Mouse (Mus musculus): Measurements from ENCODE around the gene Trim8. TPM values are rescaled to one million over a fixed set of nuclear protein-coding genes. Genes with fewer than 3 reads are reported as not detected.

Trim8 gene
- polyA plus RNA-seq, 1 experiment from 2014 or later, result 38.5 TPM

DNA sequence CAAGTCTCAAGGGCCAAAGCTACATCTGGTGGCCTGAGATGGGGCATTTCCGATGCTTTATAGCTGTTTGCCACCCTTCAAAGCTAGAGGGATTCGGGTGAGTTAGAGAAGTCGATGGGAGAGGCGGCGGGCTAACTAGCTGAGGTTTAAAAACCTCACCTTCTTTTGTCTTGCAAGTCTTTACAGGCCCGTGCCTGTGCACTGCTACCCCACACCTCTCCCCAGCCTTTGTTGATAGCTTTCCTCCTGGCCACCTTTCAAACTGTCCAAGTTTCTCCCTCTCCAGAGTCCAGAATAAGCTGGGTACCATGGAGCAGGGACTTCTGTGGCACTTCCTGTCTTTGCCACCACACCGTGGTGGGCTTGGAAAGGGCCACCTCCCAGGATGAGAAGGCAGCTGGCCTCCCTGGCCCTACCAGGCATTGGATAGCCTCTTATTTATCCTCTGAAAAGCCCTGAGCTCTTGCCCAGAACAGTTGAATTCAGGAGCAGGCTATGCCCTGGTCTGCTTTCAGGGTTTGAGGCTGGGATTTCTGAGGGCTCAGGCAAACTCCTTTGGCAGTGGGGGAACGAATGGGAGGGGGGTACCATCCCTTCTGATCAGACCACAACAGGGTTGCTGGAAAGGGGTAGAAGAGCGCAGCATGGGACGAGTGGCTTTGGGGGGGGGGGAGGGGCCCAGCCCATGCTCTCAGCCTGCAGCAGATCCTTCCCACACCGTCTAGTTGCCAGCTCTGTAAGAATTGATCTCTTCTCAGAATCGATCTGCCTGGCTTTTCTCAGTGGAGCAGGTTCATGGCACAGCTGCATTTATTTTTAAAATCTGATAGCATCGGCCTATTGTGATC lies 28.3 kb downstream of the Trim8 start:
- peak overlapping the region; percentile 56 for H3K4me2 ChIP-seq (replicated peaks)
- no peaks in the 10 kb centered on the region for H3K9me3 ChIP-seq
- H3K4me1 ChIP-seq, result peaks cover 94% of the 10 kb centered on the region
- no peak overlapping the region for H3K4me3 ChIP-seq
- WGBS, result 4% methylated on average over 13 of the region's 13 CpGs
- peak overlapping the region; percentile 45; the same call in 1 of the 2 replicates for H3K9ac ChIP-seq (replicated peaks)
- H3K27me3 ChIP-seq, result no peaks in the 10 kb centered on the region
- no peaks in the 10 kb centered on the region for H3K36me3 ChIP-seq
- H3K27ac ChIP-seq (replicated peaks), result peak overlapping the region; percentile 91
- no peak for ATAC-seq (ENCODE audit: low FRiP score, low read depth)

GRCm38 (mm10) chr19:46530449-46530990 lies 29.0 kb downstream of the Trim8 start:
- H3K9me3 ChIP-seq, result no peaks in the 10 kb centered on the region
- WGBS, result 3% methylated on average over 8 of the region's 8 CpGs
- no peaks in the 10 kb centered on the region for H3K27me3 ChIP-seq
- no peak for ATAC-seq (ENCODE audit: low FRiP score, low read depth)
- peaks cover 87% of the 10 kb centered on the region for H3K4me1 ChIP-seq
- peak overlapping the region; percentile 45; the same call in 1 of the 2 replicates for H3K9ac ChIP-seq (replicated peaks)
- peak overlapping the region; percentile 56 for H3K4me2 ChIP-seq (replicated peaks)
- no peak overlapping the region for H3K4me3 ChIP-seq
- peak overlapping the region; percentile 91 for H3K27ac ChIP-seq (replicated peaks)
- no peaks in the 10 kb centered on the region for H3K36me3 ChIP-seq

- peak overlapping the region; percentile 56 for H3K4me2 ChIP-seq (replicated peaks)
- peaks cover 79% of the 10 kb centered on the region for H3K4me1 ChIP-seq
- H3K4me3 ChIP-seq, result no peak overlapping the region
- WGBS, result 4% methylated on average over 16 of the region's 16 CpGs
- no peaks in the 10 kb centered on the region for H3K9me3 ChIP-seq
- no peaks in the 10 kb centered on the region for H3K27me3 ChIP-seq
- no peak for ATAC-seq (ENCODE audit: low FRiP score, low read depth)
- H3K27ac ChIP-seq (replicated peaks), result peak overlapping the region; percentile 91
- no peaks in the 10 kb centered on the region for H3K36me3 ChIP-seq
- peak overlapping the region; percentile 7 for H3K9ac ChIP-seq (replicated peaks)
Observed at GRCm38 (mm10) chr19:46531071-46532030, 29.8 kb downstream of the Trim8 start.

GRCm38 (mm10) chr19:46532031-46532688 lies 30.7 kb downstream of the Trim8 start:
- Histone ChIP-seq H3K4me2 (replicated peaks) (peak overlapping the region; percentile 12; the same call in 1 of the 2 replicates), H3K27me3 (no peaks in the 10 kb centered on the region), H3K4me3 (no peak overlapping the region), H3K9ac (replicated peaks) (no peak overlapping the region; the same call in 1 of the 2 replicates), H3K9me3 (no peaks in the 10 kb centered on the region), H3K36me3 (no peaks in the 10 kb centered on the region), H3K27ac (replicated peaks) (peak overlapping the region; percentile 60), H3K4me1 (peaks cover 72% of the 10 kb centered on the region)
- no peak for ATAC-seq (ENCODE audit: low FRiP score, low read depth)
- 7% methylated on average over 10 of the region's 10 CpGs for WGBS

DNA sequence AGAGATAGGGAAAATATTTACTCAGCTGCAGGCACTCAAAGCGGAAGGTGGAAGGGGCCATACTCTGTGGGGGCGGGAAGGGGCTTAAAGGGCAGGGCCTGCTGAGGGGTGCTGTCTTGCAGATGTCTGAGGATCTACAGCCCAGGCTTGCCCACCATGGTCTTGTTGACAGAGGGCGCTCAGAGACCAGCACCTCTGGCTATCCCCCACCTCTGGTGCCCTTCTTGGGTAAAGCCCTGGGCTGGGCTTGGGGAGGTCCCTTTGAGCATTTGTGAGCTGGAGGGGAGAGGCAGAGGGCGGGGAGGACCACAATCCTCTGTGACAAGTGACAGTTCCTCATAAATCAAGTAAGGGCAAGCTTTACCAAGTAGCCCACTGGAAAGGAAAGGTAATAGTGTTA lies 31.6 kb downstream of the Trim8 start:
- peaks cover 63% of the 10 kb centered on the region for H3K4me1 ChIP-seq
- H3K36me3 ChIP-seq, result no peaks in the 10 kb centered on the region
- H3K9ac ChIP-seq (replicated peaks), result no peak overlapping the region
- no peak for ATAC-seq (ENCODE audit: low FRiP score, low read depth)
- H3K4me2 ChIP-seq (replicated peaks), result no peak overlapping the region
- no peak overlapping the region for H3K4me3 ChIP-seq
- 48% methylated on average over 4 of the region's 4 CpGs for WGBS
- H3K27me3 ChIP-seq, result no peaks in the 10 kb centered on the region
- H3K27ac ChIP-seq (replicated peaks), result peak overlapping the region; percentile 60
- H3K9me3 ChIP-seq, result no peaks in the 10 kb centered on the region

- Histone ChIP-seq H3K9ac (replicated peaks) (0 out of 2 replicates have a peak overlapping the region, but pooled peaks have one; percentile 28), H3K27ac (replicated peaks) (peak overlapping the region; percentile 60), H3K9me3 (no peaks in the 10 kb centered on the region), H3K36me3 (no peaks in the 10 kb centered on the region), H3K4me3 (no peak overlapping the region), H3K4me1 (peaks cover 58% of the 10 kb centered on the region), H3K27me3 (no peaks in the 10 kb centered on the region), H3K4me2 (replicated peaks) (no peak overlapping the region)
- no peak for ATAC-seq (ENCODE audit: low FRiP score, low read depth)
- WGBS, result 39% methylated on average over 5 of the region's 5 CpGs
Observed at GRCm38 (mm10) chr19:46533525-46533924, 32.0 kb downstream of the Trim8 start.

- 39% methylated on average over 6 of the region's 6 CpGs for WGBS
- peaks cover 47% of the 10 kb centered on the region for H3K4me1 ChIP-seq
- no peak overlapping the region for H3K4me2 ChIP-seq (replicated peaks)
- H3K9ac ChIP-seq (replicated peaks), result no peak overlapping the region
- H3K27me3 ChIP-seq, result no peaks in the 10 kb centered on the region
- H3K27ac ChIP-seq (replicated peaks), result peak overlapping the region; percentile 42; the same call in 1 of the 2 replicates
- H3K36me3 ChIP-seq, result 0 out of 2 replicates have a peak, but pooled peaks cover 4% of the 10 kb centered on the region
- no peak overlapping the region for H3K4me3 ChIP-seq
- no peak for ATAC-seq (ENCODE audit: low FRiP score, low read depth)
- no peaks in the 10 kb centered on the region for H3K9me3 ChIP-seq
Observed at GRCm38 (mm10) chr19:46534542-46535098, 33.1 kb downstream of the Trim8 start.

GRCm38 (mm10) chr19:46537357-46537756 lies 35.9 kb downstream of the Trim8 start:
- Histone ChIP-seq H3K27ac (replicated peaks) (no peak overlapping the region), H3K9me3 (no peaks in the 10 kb centered on the region), H3K4me2 (replicated peaks) (no peak overlapping the region), H3K4me3 (no peak overlapping the region), H3K27me3 (no peaks in the 10 kb centered on the region), H3K36me3 (peaks cover 31% of the 10 kb centered on the region), H3K9ac (replicated peaks) (no peak overlapping the region), H3K4me1 (peaks cover 21% of the 10 kb centered on the region)
- WGBS, result 89% methylated on average over 9 of the region's 9 CpGs
- ATAC-seq (ENCODE audit: low FRiP score, low read depth), result no peak

DNA sequence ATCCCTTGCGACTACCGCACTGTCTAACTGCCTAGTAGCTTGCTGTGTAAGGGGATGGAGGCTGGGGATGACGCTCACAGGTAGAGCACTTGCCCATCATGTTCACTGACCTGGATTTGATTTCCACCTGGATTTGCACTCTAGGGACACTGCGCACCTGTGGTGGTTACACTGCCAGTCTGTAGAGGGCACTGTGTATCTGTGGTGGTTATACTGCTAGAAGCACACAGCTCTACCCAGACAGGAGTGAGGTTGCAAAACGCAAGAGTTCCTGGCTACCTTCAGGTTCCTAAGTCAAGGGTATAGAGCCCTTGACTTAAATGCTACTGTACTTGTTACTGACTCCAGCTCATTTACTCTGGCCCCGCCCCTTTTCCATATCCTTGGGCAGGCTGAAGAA lies 36.7 kb downstream of the Trim8 start:
- Histone ChIP-seq H3K27me3 (no peaks in the 10 kb centered on the region), H3K4me2 (replicated peaks) (no peak overlapping the region), H3K4me3 (no peak overlapping the region), H3K9me3 (no peaks in the 10 kb centered on the region), H3K9ac (replicated peaks) (no peak overlapping the region), H3K4me1 (peaks cover 12% of the 10 kb centered on the region), H3K36me3 (peaks cover 40% of the 10 kb centered on the region), H3K27ac (replicated peaks) (no peak overlapping the region)
- WGBS, result 83% methylated on average over 6 of the region's 6 CpGs
- no peak for ATAC-seq (ENCODE audit: low FRiP score, low read depth)

DNA sequence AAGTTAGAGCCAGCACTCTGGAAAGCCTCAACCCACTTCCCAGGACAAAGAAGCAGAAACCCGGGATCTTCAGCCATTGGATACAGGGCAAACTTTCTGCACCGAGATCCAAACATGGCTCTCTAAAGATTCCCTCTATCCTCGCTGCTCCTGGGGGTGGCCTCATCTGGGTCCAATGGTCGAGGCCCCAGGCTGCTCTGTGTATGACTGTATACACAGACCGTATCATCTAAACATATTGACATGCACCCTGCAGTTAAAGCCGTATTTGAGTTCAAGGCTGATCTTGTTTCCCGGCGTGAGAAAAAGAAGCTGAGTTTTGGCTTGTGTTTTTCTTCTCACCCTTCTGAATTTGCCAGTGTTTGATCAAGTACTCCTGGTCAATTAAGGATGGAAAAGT lies 41.2 kb downstream of the Trim8 start:
- H3K4me1 ChIP-seq, result no peaks in the 10 kb centered on the region
- no peak overlapping the region for H3K9ac ChIP-seq (replicated peaks)
- H3K27ac ChIP-seq (replicated peaks), result no peak overlapping the region
- H3K4me2 ChIP-seq (replicated peaks), result no peak overlapping the region
- H3K27me3 ChIP-seq, result no peaks in the 10 kb centered on the region
- WGBS, result 82% methylated on average over 8 of the region's 8 CpGs
- ATAC-seq (ENCODE audit: low FRiP score, low read depth), result no peak
- H3K36me3 ChIP-seq, result peaks cover 52% of the 10 kb centered on the region
- no peaks in the 10 kb centered on the region for H3K9me3 ChIP-seq
- H3K4me3 ChIP-seq, result no peak overlapping the region

DNA sequence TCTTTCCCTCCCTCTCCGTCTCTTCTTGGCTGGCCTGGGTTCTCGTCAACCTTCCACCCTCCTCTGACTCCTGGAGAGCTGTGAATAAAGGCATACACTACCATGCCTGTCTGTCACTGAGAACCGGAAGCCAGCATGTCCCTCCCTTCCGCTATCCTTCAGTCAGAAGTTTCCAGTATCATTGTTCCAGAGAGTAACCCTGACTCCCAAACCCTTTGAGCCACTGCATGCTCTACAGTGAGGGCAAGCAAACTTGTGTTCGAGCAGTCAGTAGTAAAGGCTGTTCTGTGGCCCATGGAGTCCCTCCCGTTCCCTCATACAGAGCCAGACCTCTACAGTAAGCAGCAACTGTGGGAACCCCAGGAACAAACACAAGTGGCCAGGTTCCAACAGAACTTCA lies 46.1 kb downstream of the Trim8 start:
- ATAC-seq (ENCODE audit: low FRiP score, low read depth), result no peak
- Histone ChIP-seq H3K4me3 (no peak overlapping the region), H3K4me1 (no peaks in the 10 kb centered on the region), H3K9me3 (no peaks in the 10 kb centered on the region), H3K4me2 (replicated peaks) (no peak overlapping the region), H3K9ac (replicated peaks) (no peak overlapping the region), H3K27ac (replicated peaks) (no peak overlapping the region; the same call in 1 of the 2 replicates), H3K36me3 (peaks cover 49% of the 10 kb centered on the region), H3K27me3 (no peaks in the 10 kb centered on the region)
- 82% methylated on average over 6 of the region's 6 CpGs for WGBS

Data from midbrain, embryonic 12.5 days (tissue).